Mouse (Mus musculus): ENCODE measurements at regions not wholly inside any gene's neighbourhood (a gene's known extent, or its start where the extent isn't known, plus 50 kb on each side); places are given as distances from the start of the nearest gene placed in this dataset.

DNA sequence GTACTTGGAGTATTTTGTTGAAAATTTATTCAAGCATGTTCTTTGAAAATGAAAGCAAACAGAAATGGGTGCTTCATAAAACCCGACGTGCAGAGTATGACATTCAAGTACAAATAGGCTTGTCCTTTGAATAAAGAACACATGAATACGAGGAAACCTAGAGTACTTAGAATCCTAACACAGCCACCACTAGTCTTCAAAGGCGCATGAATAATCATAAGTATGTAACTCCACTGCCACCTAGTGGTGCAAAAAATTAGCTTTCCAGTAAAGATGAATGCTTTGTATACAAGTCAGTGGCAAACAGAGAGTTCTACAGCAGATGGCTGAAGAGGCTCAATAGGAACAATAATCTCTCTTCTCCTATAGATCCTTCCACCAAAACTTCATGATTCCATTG, 1449.8 kb upstream of the Tenm3 start:
- Histone ChIP-seq H3K27ac (ENCODE audit: low read depth, low read length) (no peak overlapping the region), H3K4me2 (ENCODE audit: low read length) (no peak overlapping the region), H3K27me3 (replicated peaks; ENCODE audit: control insufficient read depth, insufficient read depth, low read length) (no peaks in the 10 kb centered on the region), H3K9me3 (replicated peaks; ENCODE audit: control insufficient read depth, low read length) (no peaks in the 10 kb centered on the region), H3K36me3 (ENCODE audit: control insufficient read depth, insufficient read depth, low read length) (no peaks in the 10 kb centered on the region), H3K4me1 (ENCODE audit: control insufficient read depth, insufficient read depth, low read length) (no peaks in the 10 kb centered on the region), H3K4me3 (ENCODE audit: low read depth, low read length) (no peak overlapping the region), H3K9ac (ENCODE audit: low read length) (no peak overlapping the region)
- 3% methylated on average over 4 of the region's 4 CpGs for WGBS
- ATAC-seq (peak; percentile 87), DNase-seq (ENCODE audit: low spot score) (peak; percentile 97)

DNA sequence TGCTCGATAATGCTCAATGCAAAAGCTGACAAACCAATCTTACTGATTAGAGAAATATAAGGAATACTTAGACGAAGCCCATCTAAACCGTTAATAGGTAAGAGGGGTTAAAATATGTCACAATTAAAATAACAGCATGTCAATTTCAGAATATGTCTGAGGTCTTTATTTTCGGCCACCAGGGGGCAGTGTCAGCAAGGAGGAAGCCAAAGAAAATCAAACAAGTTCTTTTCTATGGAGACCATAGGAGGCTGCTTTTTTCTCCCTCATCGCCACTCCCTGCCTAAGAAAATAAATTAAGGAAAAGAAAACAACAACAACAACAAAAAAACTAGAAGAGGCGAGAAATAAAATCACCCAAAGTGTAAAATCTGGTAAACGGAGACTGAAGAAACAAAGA, 1448.4 kb upstream of the Tenm3 start:
- no peak; the same call in 1 of the 2 replicates for ATAC-seq
- Histone ChIP-seq H3K4me1 (ENCODE audit: control insufficient read depth, insufficient read depth, low read length) (no peaks in the 10 kb centered on the region), H3K9me3 (replicated peaks; ENCODE audit: control insufficient read depth, low read length) (no peaks in the 10 kb centered on the region), H3K36me3 (ENCODE audit: control insufficient read depth, insufficient read depth, low read length) (no peaks in the 10 kb centered on the region), H3K27me3 (replicated peaks; ENCODE audit: control insufficient read depth, insufficient read depth, low read length) (no peaks in the 10 kb centered on the region), H3K4me2 (ENCODE audit: low read length) (no peak overlapping the region), H3K27ac (ENCODE audit: low read depth, low read length) (no peak overlapping the region), H3K9ac (ENCODE audit: low read length) (no peak overlapping the region), H3K4me3 (ENCODE audit: low read depth, low read length) (no peak overlapping the region)
- DNase-seq (ENCODE audit: low spot score): peak; percentile 69
- 36% methylated on average over 7 of the region's 7 CpGs for WGBS

DNA sequence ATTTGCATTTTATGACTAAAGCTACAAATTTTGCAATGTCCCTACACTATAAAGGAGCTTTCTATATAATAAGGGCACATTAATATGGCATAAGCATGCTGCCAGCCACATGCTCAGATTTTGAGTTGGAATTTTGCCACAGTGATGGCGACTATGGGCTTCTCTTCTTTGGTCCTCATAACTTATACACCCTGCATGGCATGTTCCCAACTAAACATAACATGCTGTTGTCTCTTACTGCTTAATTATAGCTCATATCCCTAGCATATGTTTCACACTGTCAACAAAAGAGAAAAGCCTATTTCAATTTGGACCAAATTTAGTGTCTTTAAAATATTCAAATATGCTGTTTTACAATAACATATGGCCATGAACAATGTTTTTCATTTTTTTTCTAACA, 1432.6 kb upstream of the Tenm3 start:
- ATAC-seq (peak; percentile 93), DNase-seq (ENCODE audit: low spot score) (peak; percentile 87)
- Histone ChIP-seq H3K9ac (ENCODE audit: low read length) (no peak overlapping the region), H3K4me1 (ENCODE audit: control insufficient read depth, insufficient read depth, low read length) (0 out of 2 replicates have a peak, but pooled peaks cover 2% of the 10 kb centered on the region), H3K36me3 (ENCODE audit: control insufficient read depth, insufficient read depth, low read length) (no peaks in the 10 kb centered on the region), H3K27me3 (replicated peaks; ENCODE audit: control insufficient read depth, insufficient read depth, low read length) (no peaks in the 10 kb centered on the region), H3K27ac (ENCODE audit: low read depth, low read length) (no peak overlapping the region), H3K9me3 (replicated peaks; ENCODE audit: control insufficient read depth, low read length) (no peaks in the 10 kb centered on the region), H3K4me3 (ENCODE audit: low read depth, low read length) (no peak overlapping the region), H3K4me2 (ENCODE audit: low read length) (no peak overlapping the region)
- 66% methylated on average over 1 of the region's 1 CpGs for WGBS

DNA sequence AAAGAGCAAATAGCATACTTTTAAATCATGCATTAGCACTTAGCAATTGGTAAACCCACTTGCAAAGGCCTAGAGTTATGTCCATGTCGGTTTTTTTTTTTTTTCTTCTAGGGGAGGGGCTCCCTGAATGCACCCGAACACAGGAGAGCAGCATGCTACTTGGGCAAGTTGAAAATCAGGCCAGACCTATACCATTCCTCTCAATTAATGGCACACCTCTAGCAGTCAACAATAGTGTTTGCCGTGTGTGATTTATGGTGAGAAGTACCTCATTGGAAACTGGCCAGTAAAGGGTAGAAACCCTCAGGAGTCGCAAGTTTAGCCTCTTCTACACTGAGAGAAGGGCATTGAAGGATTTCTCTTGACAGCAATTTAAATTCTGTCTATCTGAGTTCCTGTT, 1421.0 kb upstream of the Tenm3 start:
- Histone ChIP-seq H3K4me3 (ENCODE audit: low read depth, low read length) (no peak overlapping the region), H3K4me2 (ENCODE audit: low read length) (no peak overlapping the region), H3K27me3 (replicated peaks; ENCODE audit: control insufficient read depth, insufficient read depth, low read length) (no peaks in the 10 kb centered on the region), H3K9me3 (replicated peaks; ENCODE audit: control insufficient read depth, low read length) (no peaks in the 10 kb centered on the region), H3K9ac (ENCODE audit: low read length) (no peak overlapping the region), H3K4me1 (ENCODE audit: control insufficient read depth, insufficient read depth, low read length) (no peaks in the 10 kb centered on the region), H3K27ac (ENCODE audit: low read depth, low read length) (no peak overlapping the region), H3K36me3 (ENCODE audit: control insufficient read depth, insufficient read depth, low read length) (no peaks in the 10 kb centered on the region)
- ATAC-seq: no peak
- WGBS: 61% methylated on average over 4 of the region's 4 CpGs
- no peak for DNase-seq (ENCODE audit: low spot score)

Data from forebrain, embryonic 14.5 days (tissue).